Mouse (Mus musculus): ENCODE measurements around the gene Rfx7.
A peak's percentile ranks its signal among the peaks of the same experiment; 100 is the strongest.

Gene Rfx7

GRCm38 (mm10) chr9:72531996-72532380 is at the start of gene Rfx7:
Rfx7 (plus strand) TSS chr9:72532240.
- DNase-seq (ENCODE audit: low read depth, low spot score) = peak; percentile 70

GRCm38 (mm10) chr9:72488523-72488922 is 43.5 kb upstream of the Rfx7 start:
- no peak for DNase-seq (ENCODE audit: low read depth, low spot score)

GRCm38 (mm10) chr9:72489131-72489530 is 42.9 kb upstream of the Rfx7 start:
- no peak for DNase-seq (ENCODE audit: low read depth, low spot score)

- DNase-seq (ENCODE audit: low read depth, low spot score) = peak; percentile 87
These were observed 40.4 kb upstream of the Rfx7 start for GRCm38 (mm10) chr9:72491559-72492193.

GRCm38 (mm10) chr9:72492194-72492565 is 39.9 kb upstream of the Rfx7 start, which contains the start of gene Tex9:
Tex9 (minus strand) TSS chr9:72492212.
- DNase-seq (ENCODE audit: low read depth, low spot score) = no peak

GRCm38 (mm10) chr9:72493465-72493864 is 38.6 kb upstream of the Rfx7 start:
- no peak for DNase-seq (ENCODE audit: low read depth, low spot score)

GRCm38 (mm10) chr9:72493984-72494685 is 37.9 kb upstream of the Rfx7 start:
- DNase-seq (ENCODE audit: low read depth, low spot score) = no peak

- DNase-seq (ENCODE audit: low read depth, low spot score) = no peak
These were observed 35.3 kb upstream of the Rfx7 start for GRCm38 (mm10) chr9:72496691-72497090.

- DNase-seq (ENCODE audit: low read depth, low spot score) = no peak
These were observed 34.9 kb upstream of the Rfx7 start for GRCm38 (mm10) chr9:72497171-72497570.

GRCm38 (mm10) chr9:72512229-72512981 is 19.6 kb upstream of the Rfx7 start:
- DNase-seq (ENCODE audit: low read depth, low spot score) = no peak

- DNase-seq (ENCODE audit: low read depth, low spot score) = no peak
These were observed 16.7 kb upstream of the Rfx7 start for GRCm38 (mm10) chr9:72515366-72515765.

GRCm38 (mm10) chr9:72519246-72519645 is 12.8 kb upstream of the Rfx7 start:
- DNase-seq (ENCODE audit: low read depth, low spot score) = no peak

- DNase-seq (ENCODE audit: low read depth, low spot score) = no peak
These were observed 11.2 kb upstream of the Rfx7 start for GRCm38 (mm10) chr9:72520849-72521248.

- no peak for DNase-seq (ENCODE audit: low read depth, low spot score)
These were observed 5.9 kb upstream of the Rfx7 start for GRCm38 (mm10) chr9:72526091-72526490.

- DNase-seq (ENCODE audit: low read depth, low spot score) = peak; percentile 96
These were observed 1.8 kb upstream of the Rfx7 start for GRCm38 (mm10) chr9:72530237-72530636.

GRCm38 (mm10) chr9:72530824-72531223 is 1.2 kb upstream of the Rfx7 start:
- DNase-seq (ENCODE audit: low read depth, low spot score) = no peak

GRCm38 (mm10) chr9:72531291-72531995 is 597 bp upstream of the Rfx7 start:
- peak; percentile 93 for DNase-seq (ENCODE audit: low read depth, low spot score)

- DNase-seq (ENCODE audit: low read depth, low spot score) = peak; percentile 47
These were observed 495 bp downstream of the Rfx7 start for GRCm38 (mm10) chr9:72532381-72533088.

- peak; percentile 29 for DNase-seq (ENCODE audit: low read depth, low spot score)
These were observed 1.0 kb downstream of the Rfx7 start for GRCm38 (mm10) chr9:72533089-72533415.

GRCm38 (mm10) chr9:72534985-72535384 is 2.9 kb downstream of the Rfx7 start:
- DNase-seq (ENCODE audit: low read depth, low spot score) = no peak

GRCm38 (mm10) chr9:72535394-72535793 is 3.4 kb downstream of the Rfx7 start:
- no peak for DNase-seq (ENCODE audit: low read depth, low spot score)

Data from forelimb bud, embryonic 11.5 days (tissue).